Mouse (Mus musculus) lung, embryonic 15.5 days (tissue): ENCODE measurements around the gene Ddr2. TPM values are rescaled to one million over a fixed set of nuclear protein-coding genes. Genes with fewer than 3 reads are reported as not detected.

Experiments
- ATAC-seq: fragments of 200-750 bp; cut with Nextera tagmentation; 2 replicates; pipeline ENCODE4 v1.8.0; 2017; ENCODE audit warnings: moderate number of reproducible peaks, borderline replicate concordance; ENCODE audit not compliant: low FRiP score, low TSS enrichment; ENCODE audit errors: extremely low read depth
- H3K27ac ChIP-seq: fragments of 300-500 bp; sonication (generic); 2 replicates; pipeline ENCODE4 v1.5.1; 2015; ENCODE audit warnings: moderate library complexity, mild to moderate bottlenecking, inconsistent platforms
- H3K27me3 ChIP-seq: fragments of 300-500 bp; sonication (generic); 2 replicates; pipeline ENCODE4 v1.6.1; 2015; ENCODE audit warnings: inconsistent platforms
- H3K36me3 ChIP-seq: fragments of 300-500 bp; sonication (generic); 2 replicates; pipeline ENCODE4 v1.6.1; 2015; ENCODE audit warnings: inconsistent platforms
- H3K4me1 ChIP-seq: fragments of 300-500 bp; sonication (generic); 2 replicates; pipeline ENCODE4 v1.6.1; 2015; ENCODE audit warnings: inconsistent platforms
- H3K4me2 ChIP-seq: fragments of 300-500 bp; sonication (generic); 2 replicates; pipeline ENCODE4 v1.6.1; 2015; ENCODE audit warnings: inconsistent platforms, mild to moderate bottlenecking, moderate library complexity
- H3K4me3 ChIP-seq: fragments of 300-500 bp; sonication (generic); 2 replicates; pipeline ENCODE4 v1.5.1; 2015; ENCODE audit warnings: mild to moderate bottlenecking, inconsistent platforms
- H3K9ac ChIP-seq: fragments of 300-500 bp; sonication (generic); 2 replicates; pipeline ENCODE4 v1.6.1; 2015; ENCODE audit warnings: inconsistent platforms
- H3K9me3 ChIP-seq: fragments of 300-500 bp; sonication (generic); 2 replicates; pipeline ENCODE4 v1.6.1; 2016; ENCODE audit warnings: inconsistent platforms
- WGBS: fragments of 180-500 bp; shearing (Covaris S2); methylation state at CpG from one replicate; pipeline ENCODE4 v1.1.7; 2015; 5-methylcytosine and 5-hydroxymethylcytosine counted together
- polyA plus RNA-seq: library from polyadenylated mRNA; unstranded; fragments of >200 nt; fragmentation: Nextera tagmentation; extraction: Ambion mirVana; gene quantifications from 2 replicates; pipeline ENCODE4 v1.2.1, GENCODE M21; 2015

Gene Ddr2
- polyA plus RNA-seq, 1 experiment from 2014 or later = 43.9 TPM

DNA sequence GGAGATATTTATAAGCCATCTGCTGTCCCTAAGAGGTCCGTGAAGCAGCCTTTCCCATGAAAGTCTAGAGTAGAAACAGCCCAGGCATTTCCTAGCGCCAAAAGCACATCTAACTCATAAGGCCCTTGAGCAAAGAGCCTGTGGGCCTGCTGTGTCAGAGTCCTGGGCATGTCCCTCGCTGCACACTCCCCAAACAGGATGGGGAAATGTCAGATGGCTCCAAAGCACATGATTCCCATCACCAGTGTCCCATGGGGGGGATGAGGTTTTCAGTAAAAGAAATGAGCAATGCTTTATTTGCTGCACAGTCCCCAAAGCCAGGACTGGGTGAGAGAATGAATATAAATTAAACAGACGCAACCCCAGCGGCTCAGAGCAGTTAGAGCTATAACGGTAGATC, 54.3 kb downstream of the Ddr2 start:
- Histone ChIP-seq H3K27me3 (no peaks in the 10 kb centered on the region), H3K36me3 (no peaks in the 10 kb centered on the region), H3K4me3 (no peak overlapping the region), H3K9me3 (no peaks in the 10 kb centered on the region), H3K27ac (no peak overlapping the region), H3K4me1 (0 out of 2 replicates have a peak, but pooled peaks cover 8% of the 10 kb centered on the region), H3K9ac (no peak overlapping the region), H3K4me2 (no peak overlapping the region)
- no peak for ATAC-seq
- WGBS = 63% methylated on average over 6 of the region's 6 CpGs

DNA sequence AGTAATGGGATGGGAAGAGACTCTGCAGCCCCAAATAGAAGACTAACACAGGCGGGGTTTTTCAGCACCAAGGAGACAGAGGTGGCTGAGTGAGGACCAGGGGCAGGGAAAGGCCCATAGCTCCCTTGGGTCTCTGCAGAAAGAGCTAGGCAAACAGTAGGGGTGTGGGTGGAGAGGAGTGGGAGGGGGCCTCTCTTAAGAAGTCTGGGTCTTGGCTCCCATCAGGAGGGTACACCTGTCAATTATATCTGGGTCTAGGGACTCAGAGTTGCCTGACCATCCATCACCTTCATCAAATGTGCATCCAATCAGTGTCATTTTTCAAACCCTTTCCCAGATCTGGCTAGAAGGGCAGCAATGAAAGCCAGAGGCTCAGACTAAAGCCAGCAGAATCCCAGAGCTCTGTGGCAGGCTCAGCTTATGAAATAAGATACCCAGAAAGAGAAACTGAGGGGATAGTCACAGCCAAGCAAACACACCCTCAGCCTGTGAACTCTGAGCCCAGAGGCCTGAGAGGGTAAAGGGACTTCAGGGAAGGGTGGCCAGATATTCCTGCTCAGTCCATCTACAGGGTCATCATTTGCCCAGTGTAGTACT, 58.0 kb downstream of the Ddr2 start:
- H3K4me3 ChIP-seq = no peak overlapping the region
- 0 out of 2 replicates have a peak, but pooled peaks cover 7% of the 10 kb centered on the region for H3K4me1 ChIP-seq
- WGBS = 63% methylated on average over 1 of the region's 1 CpGs
- H3K36me3 ChIP-seq = no peaks in the 10 kb centered on the region
- H3K9ac ChIP-seq = no peak overlapping the region
- no peaks in the 10 kb centered on the region for H3K27me3 ChIP-seq
- ATAC-seq = 0 out of 2 replicates have a peak, but pooled peaks have one; percentile 42
- H3K27ac ChIP-seq = no peak overlapping the region
- H3K4me2 ChIP-seq = no peak overlapping the region
- no peaks in the 10 kb centered on the region for H3K9me3 ChIP-seq

DNA sequence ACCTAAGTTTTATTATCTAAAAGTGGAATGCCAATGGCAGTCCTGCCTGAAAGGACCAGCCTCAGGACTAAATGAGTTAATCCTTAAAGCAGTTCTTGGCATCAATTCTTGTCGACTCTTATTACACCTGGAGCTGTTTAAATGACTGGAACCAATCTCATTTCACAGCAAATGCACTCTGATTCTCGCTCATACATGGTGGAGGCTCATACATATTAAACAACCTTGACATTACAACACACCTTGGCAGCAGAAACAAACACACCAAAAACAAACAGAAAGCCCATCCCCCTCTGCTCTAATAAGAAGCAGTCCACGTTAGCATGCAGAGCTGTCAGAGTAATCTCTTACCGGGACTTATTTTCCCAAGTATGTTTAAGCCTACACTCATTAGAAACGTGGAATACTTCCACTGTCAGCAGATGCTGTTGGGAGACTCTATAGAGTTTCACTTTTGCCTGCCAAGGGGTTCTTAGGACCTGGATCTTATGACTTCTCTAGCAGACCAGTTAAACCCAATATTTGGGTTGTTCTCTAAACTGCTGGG, 58.9 kb downstream of the Ddr2 start:
- Histone ChIP-seq H3K9ac (no peak overlapping the region), H3K4me1 (0 out of 2 replicates have a peak, but pooled peaks cover 5% of the 10 kb centered on the region), H3K27ac (no peak overlapping the region), H3K4me2 (no peak overlapping the region), H3K36me3 (no peaks in the 10 kb centered on the region), H3K4me3 (no peak overlapping the region), H3K27me3 (no peaks in the 10 kb centered on the region), H3K9me3 (no peaks in the 10 kb centered on the region)
- 61% methylated on average over 5 of the region's 5 CpGs for WGBS
- no peak for ATAC-seq

DNA sequence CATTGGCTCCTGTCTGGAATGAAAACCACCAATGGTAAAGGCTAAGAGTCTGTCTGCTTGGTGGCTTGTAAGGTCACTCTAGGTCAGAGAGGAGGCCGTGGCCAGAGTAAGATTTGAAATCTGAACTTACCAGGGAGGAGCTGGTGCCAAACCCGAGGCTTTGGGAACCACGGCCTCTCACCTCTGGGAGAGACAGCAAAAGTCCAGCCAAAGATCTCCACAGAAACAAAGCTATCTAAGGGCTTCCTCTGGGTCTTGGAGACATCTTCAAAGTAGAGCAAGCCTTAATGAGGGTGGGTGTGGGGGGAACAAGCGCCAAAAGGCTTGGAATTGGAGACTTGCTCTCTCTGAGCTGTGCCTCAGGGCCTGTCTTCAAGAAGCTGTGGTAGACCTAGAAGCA, 62.1 kb downstream of the Ddr2 start:
- H3K27me3 ChIP-seq = no peaks in the 10 kb centered on the region
- no peak for ATAC-seq

DNA sequence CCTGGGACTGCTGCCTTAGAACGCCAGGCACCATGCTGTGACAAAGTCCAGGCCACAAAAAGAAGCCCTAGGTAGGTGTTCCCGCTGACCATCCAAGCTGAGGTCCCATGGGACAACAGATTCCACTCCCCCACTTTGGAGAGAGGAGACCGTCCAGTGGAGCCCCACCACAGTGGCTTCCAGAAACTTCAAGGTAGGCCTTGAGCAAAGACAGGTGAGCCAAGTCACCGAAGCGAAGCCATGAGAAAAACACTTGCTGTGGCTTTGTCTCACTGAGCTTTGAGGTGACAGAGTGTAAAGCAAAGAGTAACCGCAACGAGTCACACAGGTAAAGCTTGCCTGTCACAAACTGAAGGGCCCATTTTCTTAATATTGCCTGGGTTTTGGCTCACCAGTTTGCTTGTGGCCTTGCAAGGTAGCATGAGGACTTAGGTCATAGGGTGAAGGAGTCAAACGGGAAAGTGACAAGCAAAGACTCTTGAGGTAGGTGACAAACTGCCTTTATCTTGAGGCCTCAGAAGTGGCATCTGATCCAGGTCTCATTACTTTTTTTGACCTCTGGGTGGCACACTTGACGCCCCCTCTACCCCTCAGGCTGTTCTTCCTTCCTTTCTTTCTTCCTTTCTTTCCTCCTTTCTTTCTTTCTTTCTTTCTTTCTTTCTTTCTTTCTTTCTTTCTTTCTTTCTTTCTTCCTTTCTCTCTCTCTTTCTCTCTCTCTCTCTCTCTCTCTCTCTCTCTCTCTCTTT, 65.7 kb downstream of the Ddr2 start:
- no peak overlapping the region for H3K9ac ChIP-seq
- ATAC-seq = no peak
- no peaks in the 10 kb centered on the region for H3K9me3 ChIP-seq
- H3K4me2 ChIP-seq = no peak overlapping the region
- no peak overlapping the region for H3K27ac ChIP-seq
- no peaks in the 10 kb centered on the region for H3K36me3 ChIP-seq
- H3K27me3 ChIP-seq = no peaks in the 10 kb centered on the region
- no peaks in the 10 kb centered on the region for H3K4me1 ChIP-seq
- no peak overlapping the region for H3K4me3 ChIP-seq
- WGBS = 68% methylated on average over 9 of the region's 9 CpGs

More for the DNA sequence above, 62.1 kb downstream of the Ddr2 start:
- Histone ChIP-seq H3K9me3 (no peaks in the 10 kb centered on the region), H3K4me2 (no peak overlapping the region), H3K9ac (no peak overlapping the region), H3K4me1 (no peaks in the 10 kb centered on the region), H3K4me3 (no peak overlapping the region), H3K27ac (no peak overlapping the region), H3K36me3 (no peaks in the 10 kb centered on the region)
- 64% methylated on average over 4 of the region's 4 CpGs for WGBS

DNA sequence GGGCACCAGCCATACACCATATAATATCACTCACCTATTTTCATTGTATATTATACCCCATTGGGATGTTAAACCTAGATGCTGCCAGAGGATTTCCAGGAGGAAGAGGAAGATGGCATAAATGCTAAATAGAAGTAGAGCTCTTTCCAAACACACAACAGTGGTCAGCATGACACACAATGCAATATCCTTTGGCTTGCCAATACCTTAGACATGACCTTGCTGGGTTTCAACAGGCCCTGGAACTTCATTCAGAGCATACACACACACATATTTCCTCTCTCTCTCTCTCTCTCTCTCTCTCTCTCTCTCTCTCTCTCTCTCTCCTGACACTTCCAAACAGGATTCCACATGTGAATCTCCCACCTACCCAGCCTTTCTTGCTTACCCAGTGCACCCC, 66.8 kb downstream of the Ddr2 start:
- Histone ChIP-seq H3K9ac (no peak overlapping the region), H3K4me3 (no peak overlapping the region), H3K4me1 (no peaks in the 10 kb centered on the region; the same call in 1 of the 2 replicates), H3K27ac (no peak overlapping the region), H3K4me2 (no peak overlapping the region), H3K36me3 (no peaks in the 10 kb centered on the region), H3K27me3 (no peaks in the 10 kb centered on the region), H3K9me3 (no peaks in the 10 kb centered on the region)
- ATAC-seq = no peak

DNA sequence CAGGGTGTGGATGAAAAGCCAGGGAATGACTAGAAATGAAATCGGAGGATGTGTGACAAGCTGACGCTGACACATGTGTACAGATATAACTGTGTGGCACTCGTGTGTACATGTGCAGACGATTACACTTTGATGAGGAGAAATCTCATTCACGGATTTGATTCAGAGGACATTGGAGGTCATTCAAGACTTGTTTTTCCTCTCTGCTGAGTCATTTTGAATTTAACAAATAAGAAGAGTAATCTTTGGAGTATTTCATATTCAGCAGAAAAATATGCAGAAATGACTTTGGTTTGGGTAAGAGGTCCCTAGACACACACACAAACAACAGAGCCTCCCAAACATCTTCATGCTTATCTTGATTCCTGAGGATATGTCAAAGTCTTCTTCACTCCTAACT, 67.6 kb downstream of the Ddr2 start:
- WGBS = 71% methylated on average over 5 of the region's 5 CpGs
- ATAC-seq = no peak
- no peak overlapping the region for H3K9ac ChIP-seq
- no peaks in the 10 kb centered on the region; the same call in 1 of the 2 replicates for H3K4me1 ChIP-seq
- H3K4me2 ChIP-seq = no peak overlapping the region
- no peaks in the 10 kb centered on the region for H3K36me3 ChIP-seq
- no peak overlapping the region for H3K27ac ChIP-seq
- no peaks in the 10 kb centered on the region for H3K27me3 ChIP-seq
- no peaks in the 10 kb centered on the region for H3K9me3 ChIP-seq
- no peak overlapping the region for H3K4me3 ChIP-seq

DNA sequence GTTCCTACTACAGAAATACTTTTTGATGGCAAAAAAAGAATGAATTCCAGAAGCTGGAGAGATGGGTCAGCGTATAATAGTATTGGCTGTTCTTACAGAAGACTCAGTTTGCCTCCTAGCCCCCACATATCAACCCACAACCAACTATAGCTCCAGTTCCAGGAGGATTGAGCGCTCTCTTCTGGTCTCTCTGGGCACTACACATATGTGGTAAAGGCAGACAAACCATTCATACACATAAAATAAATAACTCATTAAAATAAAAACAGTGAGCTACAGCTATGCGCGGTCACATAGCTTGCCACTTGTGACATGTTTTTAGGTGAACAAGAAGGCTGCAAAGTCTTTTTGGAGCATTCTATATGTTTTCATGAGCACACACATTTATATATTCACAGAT, 71.2 kb downstream of the Ddr2 start:
- no peaks in the 10 kb centered on the region for H3K9me3 ChIP-seq
- no peak overlapping the region for H3K9ac ChIP-seq
- H3K4me1 ChIP-seq = no peaks in the 10 kb centered on the region; the same call in 1 of the 2 replicates
- ATAC-seq = no peak
- H3K4me3 ChIP-seq = no peak overlapping the region
- no peak overlapping the region for H3K27ac ChIP-seq
- 66% methylated on average over 4 of the region's 4 CpGs for WGBS
- no peak overlapping the region for H3K4me2 ChIP-seq
- H3K27me3 ChIP-seq = no peaks in the 10 kb centered on the region
- H3K36me3 ChIP-seq = no peaks in the 10 kb centered on the region

DNA sequence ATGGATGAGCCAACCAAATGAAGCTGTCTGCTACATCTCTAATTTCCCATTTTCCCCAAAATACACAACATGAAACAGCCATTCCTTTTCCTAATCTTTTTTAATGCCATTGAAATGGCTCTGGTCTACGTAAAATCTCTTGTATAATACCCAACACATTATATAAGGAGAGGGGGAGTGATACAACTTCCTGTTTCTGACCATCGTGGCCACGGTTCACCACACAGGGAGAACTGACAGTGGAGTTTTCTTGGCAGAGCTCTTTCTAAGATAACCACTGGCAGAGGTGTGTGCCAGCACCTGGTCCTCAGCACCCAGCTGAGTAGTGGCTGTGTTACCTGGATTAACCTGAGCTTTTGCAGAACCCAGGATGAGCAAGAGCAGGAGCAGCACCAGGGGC, 75.0 kb downstream of the Ddr2 start:
- WGBS = 82% methylated on average over 3 of the region's 3 CpGs
- H3K9me3 ChIP-seq = no peaks in the 10 kb centered on the region
- ATAC-seq = no peak
- H3K4me3 ChIP-seq = no peak overlapping the region
- H3K36me3 ChIP-seq = no peaks in the 10 kb centered on the region
- no peaks in the 10 kb centered on the region for H3K27me3 ChIP-seq
- no peak overlapping the region for H3K4me2 ChIP-seq
- no peaks in the 10 kb centered on the region; the same call in 1 of the 2 replicates for H3K4me1 ChIP-seq
- no peak overlapping the region for H3K9ac ChIP-seq
- H3K27ac ChIP-seq = no peak overlapping the region

DNA sequence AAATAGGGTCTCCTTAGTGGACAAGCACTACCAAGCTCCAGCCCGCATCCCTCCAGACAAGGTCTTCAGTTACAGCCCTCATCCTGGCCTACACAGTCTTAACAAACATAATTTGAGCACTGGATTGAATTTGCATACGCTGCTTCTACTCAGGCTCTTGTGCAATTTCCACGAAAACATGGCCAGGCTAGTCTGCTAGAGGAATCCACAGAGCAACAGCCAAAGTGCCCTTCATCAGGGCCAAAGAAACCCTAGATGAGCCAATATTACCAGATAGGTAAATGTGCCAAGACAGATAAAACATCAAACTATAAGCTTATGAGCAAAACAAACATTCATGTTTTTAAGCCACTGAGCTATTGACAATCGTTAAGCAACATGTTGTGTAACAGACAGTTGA, 75.6 kb downstream of the Ddr2 start:
- Histone ChIP-seq H3K27me3 (no peaks in the 10 kb centered on the region), H3K36me3 (no peaks in the 10 kb centered on the region), H3K27ac (no peak overlapping the region), H3K9me3 (no peaks in the 10 kb centered on the region), H3K9ac (no peak overlapping the region), H3K4me1 (no peaks in the 10 kb centered on the region; the same call in 1 of the 2 replicates), H3K4me2 (no peak overlapping the region), H3K4me3 (no peak overlapping the region)
- WGBS = 87% methylated on average over 4 of the region's 4 CpGs
- ATAC-seq = no peak

DNA sequence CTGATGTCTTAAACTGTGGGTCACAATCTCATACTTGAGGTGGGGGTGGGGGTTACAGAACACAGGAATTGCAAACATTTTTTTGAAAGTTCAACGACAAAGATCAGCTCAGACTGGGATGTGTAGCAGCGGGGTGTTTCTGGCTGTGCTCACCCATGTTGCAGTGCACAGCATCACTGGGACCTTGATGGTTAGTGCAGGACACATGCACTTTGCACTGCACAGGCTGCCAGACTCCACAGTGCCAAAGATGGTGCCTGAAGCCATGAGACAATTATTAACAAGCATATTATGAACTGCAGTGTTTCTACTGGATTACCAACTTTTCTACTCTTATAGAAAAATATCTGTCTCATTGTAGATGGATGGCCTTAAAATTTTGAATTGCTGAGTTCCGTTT, 78.9 kb downstream of the Ddr2 start:
- H3K36me3 ChIP-seq = no peaks in the 10 kb centered on the region
- ATAC-seq = no peak
- 80% methylated on average over 3 of the region's 3 CpGs for WGBS
- no peaks in the 10 kb centered on the region for H3K27me3 ChIP-seq
- H3K9me3 ChIP-seq = no peaks in the 10 kb centered on the region
- H3K27ac ChIP-seq = no peak overlapping the region
- no peaks in the 10 kb centered on the region for H3K4me1 ChIP-seq
- H3K4me2 ChIP-seq = no peak overlapping the region
- no peak overlapping the region for H3K4me3 ChIP-seq
- H3K9ac ChIP-seq = no peak overlapping the region

DNA sequence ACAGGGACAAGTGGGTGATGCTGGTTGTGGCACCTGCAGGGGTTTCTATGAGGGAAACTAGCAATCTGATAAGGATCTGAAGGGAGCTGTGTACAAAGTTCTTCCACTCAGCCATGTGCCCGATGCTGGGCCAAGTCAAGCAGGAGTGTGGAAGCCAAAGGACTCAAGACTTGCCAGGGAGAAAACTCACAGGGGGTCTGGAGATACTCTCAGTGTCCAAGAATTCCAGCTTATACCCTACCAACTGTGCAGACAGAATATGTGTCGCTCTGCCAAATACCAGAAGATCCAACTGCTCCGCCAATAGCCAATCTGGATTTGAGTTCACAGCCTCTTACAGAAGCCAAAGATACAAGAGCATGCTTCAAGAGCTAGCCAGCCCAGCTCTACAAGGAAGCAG, 95.8 kb downstream of the Ddr2 start:
- Histone ChIP-seq H3K9me3 (peaks cover 25% of the 10 kb centered on the region), H3K4me1 (no peaks in the 10 kb centered on the region), H3K4me3 (no peak overlapping the region), H3K4me2 (no peak overlapping the region), H3K36me3 (peaks cover 5% of the 10 kb centered on the region; the same call in 1 of the 2 replicates), H3K27me3 (no peaks in the 10 kb centered on the region), H3K9ac (no peak overlapping the region), H3K27ac (no peak overlapping the region)
- 85% methylated on average over 3 of the region's 3 CpGs for WGBS
- ATAC-seq = no peak
